Mouse (Mus musculus): ENCODE data around the gene Gins1. TPM values are rescaled to one million over a fixed set of nuclear protein-coding genes. Genes with fewer than 3 reads are reported as not detected.

Gins1 gene
- polyA plus RNA-seq, 1 experiment from 2014 or later = 28.2 TPM

DNA sequence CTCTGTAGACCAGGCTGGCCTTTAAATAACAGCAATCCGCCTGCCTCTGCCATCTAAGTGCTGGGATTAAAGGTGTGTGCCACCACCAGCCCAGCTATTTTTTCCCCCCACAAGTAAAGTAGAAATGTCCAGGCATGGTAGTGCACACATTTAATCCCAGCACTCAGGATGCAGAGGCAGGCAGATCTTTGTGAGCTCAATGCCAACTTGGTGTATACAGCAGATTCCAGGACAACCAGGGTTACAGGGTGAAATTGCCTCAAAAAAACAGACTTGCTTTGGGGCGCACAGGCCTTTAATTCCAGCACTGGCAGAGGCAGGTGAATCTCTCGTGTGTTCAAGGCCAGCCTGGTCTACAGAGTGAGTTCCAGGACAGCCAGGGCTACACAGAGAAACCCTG is 17.8 kb downstream of the Gins1 start:
- H3K27ac ChIP-seq (replicated peaks in 1 of 2; ENCODE audit: control insufficient read depth in 1 of 2, insufficient read depth in 1 of 2, low read depth in 2 of 2, low read length in 2 of 2) = no peak overlapping the region
- H3K4me1 ChIP-seq (ENCODE audit: control insufficient read depth in 2 of 2, insufficient read depth in 2 of 2, low read length in 2 of 2) = peaks cover 3 to 7% of the 10 kb centered on the region in 2 experiments; a peak in 3 of 4 replicates
- no peaks in the 10 kb centered on the region for H3K27me3 ChIP-seq (ENCODE audit: control insufficient read depth, insufficient read depth, low read length)
- 89% methylated on average over 3 of the region's 3 CpGs for WGBS
- no peak overlapping the region for H3K9ac ChIP-seq (ENCODE audit: low read length)
- H3K36me3 ChIP-seq (ENCODE audit: control insufficient read depth, insufficient read depth, low read length) = peaks cover 28% of the 10 kb centered on the region; the same call in 1 of the 2 replicates
- no peak overlapping the region for H3K4me2 ChIP-seq (ENCODE audit: low read length)
- no peaks in the 10 kb centered on the region for H3K9me3 ChIP-seq (ENCODE audit: control insufficient read depth, low read length)
- ATAC-seq (ENCODE audit: insufficient number of reproducible peaks, insufficient read depth, low FRiP score, low read depth) = no peak
- no peak overlapping the region for H3K4me3 ChIP-seq (ENCODE audit: control insufficient read depth in 1 of 2, insufficient read depth in 1 of 2, low read depth in 1 of 2, low read length in 2 of 2)

DNA sequence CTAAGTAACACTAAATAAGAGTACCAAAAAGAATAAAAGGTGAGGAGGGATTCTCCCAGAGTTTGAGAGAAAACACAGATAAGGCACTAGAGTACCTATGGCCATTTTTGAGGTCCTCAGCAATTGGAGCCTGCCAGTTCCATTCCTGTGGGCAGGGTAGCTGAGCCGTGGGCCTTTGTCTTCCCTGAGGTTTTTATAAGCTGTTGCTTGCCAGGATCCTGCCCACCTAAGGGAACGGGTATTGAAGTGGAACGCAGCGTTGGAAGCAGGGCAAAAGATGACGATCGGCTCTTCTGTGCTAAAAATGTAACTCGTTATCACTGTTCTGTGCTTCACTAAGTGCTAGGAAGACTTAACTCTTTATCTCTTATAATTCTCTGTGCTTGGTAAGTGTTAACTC is 18.3 kb downstream of the Gins1 start:
- Histone ChIP-seq H3K27me3 (ENCODE audit: control insufficient read depth, insufficient read depth, low read length) (no peaks in the 10 kb centered on the region), H3K9ac (ENCODE audit: low read length) (no peak overlapping the region), H3K4me1 (ENCODE audit: control insufficient read depth in 2 of 2, insufficient read depth in 2 of 2, low read length in 2 of 2) (peaks cover 3 to 7% of the 10 kb centered on the region in 2 experiments; a peak in 3 of 4 replicates), H3K4me2 (ENCODE audit: low read length) (no peak overlapping the region), H3K27ac (replicated peaks in 1 of 2; ENCODE audit: control insufficient read depth in 1 of 2, insufficient read depth in 1 of 2, low read depth in 2 of 2, low read length in 2 of 2) (no peak overlapping the region), H3K9me3 (ENCODE audit: control insufficient read depth, low read length) (no peaks in the 10 kb centered on the region), H3K36me3 (ENCODE audit: control insufficient read depth, insufficient read depth, low read length) (peaks cover 26% of the 10 kb centered on the region; the same call in 1 of the 2 replicates), H3K4me3 (ENCODE audit: control insufficient read depth in 1 of 2, insufficient read depth in 1 of 2, low read depth in 1 of 2, low read length in 2 of 2) (no peak overlapping the region)
- 45% methylated on average over 7 of the region's 7 CpGs for WGBS
- ATAC-seq (ENCODE audit: insufficient number of reproducible peaks, insufficient read depth, low FRiP score, low read depth) = no peak

DNA sequence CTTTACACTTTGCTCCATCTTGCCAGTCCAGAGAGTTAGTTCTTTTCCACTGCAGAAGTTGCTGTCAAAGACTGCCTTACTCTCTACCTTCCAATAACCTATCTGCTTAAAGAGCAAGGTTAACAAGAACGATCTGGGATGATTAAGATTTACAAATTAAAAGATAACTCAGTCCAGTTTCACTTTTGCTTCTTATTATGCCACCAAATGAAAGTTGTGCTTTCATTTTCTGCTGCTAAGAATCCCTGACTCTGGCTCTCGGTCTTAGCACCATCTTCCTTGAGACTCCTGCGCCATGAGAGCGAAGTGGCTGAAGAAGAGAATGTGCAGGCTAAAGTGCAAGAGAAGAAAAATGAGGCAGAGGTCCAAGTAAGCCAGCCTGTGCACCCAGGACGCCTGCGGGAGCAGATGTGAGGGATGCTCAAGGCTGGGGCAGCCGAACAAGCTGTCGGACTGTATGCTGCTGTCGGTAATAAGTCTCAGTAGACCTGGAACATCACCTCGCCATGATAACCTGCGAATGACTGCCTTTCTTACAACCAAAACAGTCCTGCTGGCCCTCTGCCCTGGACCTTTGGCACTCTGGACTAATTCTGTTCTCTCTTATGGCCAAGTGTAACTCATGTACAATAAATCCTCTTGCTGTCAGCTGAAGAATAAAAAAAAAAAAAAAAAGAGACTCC is 22.0 kb downstream of the Gins1 start:
- ATAC-seq (ENCODE audit: insufficient number of reproducible peaks, insufficient read depth, low FRiP score, low read depth) = no peak
- no peak overlapping the region for H3K4me3 ChIP-seq (ENCODE audit: control insufficient read depth in 1 of 2, insufficient read depth in 1 of 2, low read depth in 1 of 2, low read length in 2 of 2)
- no peaks in the 10 kb centered on the region for H3K27me3 ChIP-seq (ENCODE audit: control insufficient read depth, insufficient read depth, low read length)
- H3K4me2 ChIP-seq (ENCODE audit: low read length) = no peak overlapping the region
- H3K27ac ChIP-seq (replicated peaks in 1 of 2; ENCODE audit: control insufficient read depth in 1 of 2, insufficient read depth in 1 of 2, low read depth in 2 of 2, low read length in 2 of 2) = no peak overlapping the region
- H3K9ac ChIP-seq (ENCODE audit: low read length) = no peak overlapping the region
- no peaks in the 10 kb centered on the region for H3K9me3 ChIP-seq (ENCODE audit: control insufficient read depth, low read length)
- 93% methylated on average over 11 of the region's 11 CpGs for WGBS
- peaks cover 33% of the 10 kb centered on the region; the same call in 1 of the 2 replicates for H3K36me3 ChIP-seq (ENCODE audit: control insufficient read depth, insufficient read depth, low read length)
- peaks cover 3 to 7% of the 10 kb centered on the region in 2 experiments; a peak in 3 of 4 replicates for H3K4me1 ChIP-seq (ENCODE audit: control insufficient read depth in 2 of 2, insufficient read depth in 2 of 2, low read length in 2 of 2)

DNA sequence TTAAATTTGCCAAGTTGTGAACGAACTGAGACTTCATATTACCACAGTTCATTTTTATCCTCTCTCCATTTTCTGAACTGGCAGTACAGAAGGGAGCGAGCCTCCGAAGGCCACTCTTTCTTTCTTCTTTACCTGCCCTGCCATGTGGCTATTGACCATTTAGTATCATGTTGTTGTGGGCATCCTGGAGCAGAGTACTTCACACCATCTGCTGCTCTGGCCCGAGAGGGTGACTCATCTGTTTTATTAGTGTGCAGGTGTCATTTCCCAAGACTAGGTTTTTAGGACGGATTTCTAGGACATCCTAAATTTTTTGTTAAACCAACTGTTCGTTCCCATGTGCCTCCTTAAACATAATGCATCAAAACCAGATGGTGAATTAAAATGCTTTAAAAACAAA is 24.0 kb downstream of the Gins1 start:
- no peak for ATAC-seq (ENCODE audit: insufficient number of reproducible peaks, insufficient read depth, low FRiP score, low read depth)
- H3K4me1 ChIP-seq (ENCODE audit: control insufficient read depth in 2 of 2, insufficient read depth in 2 of 2, low read length in 2 of 2) = no peaks in the 10 kb centered on the region
- H3K36me3 ChIP-seq (ENCODE audit: control insufficient read depth, insufficient read depth, low read length) = peaks cover 36% of the 10 kb centered on the region; the same call in 1 of the 2 replicates
- H3K27ac ChIP-seq (replicated peaks in 1 of 2; ENCODE audit: control insufficient read depth in 1 of 2, insufficient read depth in 1 of 2, low read depth in 2 of 2, low read length in 2 of 2) = no peak overlapping the region
- no peaks in the 10 kb centered on the region for H3K27me3 ChIP-seq (ENCODE audit: control insufficient read depth, insufficient read depth, low read length)
- H3K4me2 ChIP-seq (ENCODE audit: low read length) = no peak overlapping the region
- no peak overlapping the region for H3K4me3 ChIP-seq (ENCODE audit: control insufficient read depth in 1 of 2, insufficient read depth in 1 of 2, low read depth in 1 of 2, low read length in 2 of 2)
- H3K9me3 ChIP-seq (ENCODE audit: control insufficient read depth, low read length) = no peaks in the 10 kb centered on the region
- no peak overlapping the region for H3K9ac ChIP-seq (ENCODE audit: low read length)
- whole genome bisulfite sequencing = 87% methylated on average over 6 of the region's 6 CpGs

DNA sequence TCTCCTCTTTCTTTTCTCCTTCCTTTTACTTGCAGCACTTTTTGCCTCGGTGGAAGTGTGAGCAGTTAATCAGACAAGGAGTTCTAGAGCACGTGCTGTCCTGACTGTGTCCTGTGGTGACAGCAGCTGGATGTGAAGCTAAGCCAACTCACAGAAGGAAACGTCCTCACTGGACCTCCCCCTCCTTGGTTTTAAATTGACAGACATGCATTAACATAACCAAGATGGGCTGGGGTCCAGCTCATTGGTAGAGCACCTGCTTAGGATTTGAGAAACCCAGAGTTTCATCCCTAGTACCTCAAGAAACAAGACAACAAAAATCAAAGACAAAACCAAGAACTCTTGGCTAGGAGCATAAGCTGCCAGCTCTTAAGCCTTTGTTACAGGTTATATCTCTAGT is 25.6 kb downstream of the Gins1 start:
- peaks cover 48% of the 10 kb centered on the region for H3K36me3 ChIP-seq (ENCODE audit: control insufficient read depth, insufficient read depth, low read length)
- ATAC-seq (ENCODE audit: insufficient number of reproducible peaks, insufficient read depth, low FRiP score, low read depth) = no peak
- WGBS = 40% methylated on average over 3 of the region's 3 CpGs

DNA sequence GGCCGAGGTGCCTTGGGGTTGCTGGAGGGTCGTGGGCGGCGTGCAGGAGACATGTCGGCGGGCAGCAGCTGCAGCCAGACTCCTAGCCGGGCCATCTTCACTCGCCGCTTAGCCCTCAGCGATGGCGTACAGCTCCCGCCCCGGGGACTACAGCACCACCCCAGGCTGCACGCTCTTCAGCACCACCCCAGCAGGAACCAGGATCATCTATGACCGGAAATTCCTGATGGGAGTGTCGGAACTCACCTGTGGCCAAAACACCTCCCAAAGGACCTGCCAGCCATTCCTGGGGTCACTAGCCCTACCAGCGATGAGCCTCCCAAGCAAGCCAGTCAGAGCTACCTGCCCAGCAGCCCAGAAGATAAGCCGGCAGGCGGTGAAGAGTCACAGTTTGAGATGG is 28.3 kb downstream of the Gins1 start:
- H3K27ac ChIP-seq (replicated peaks in 1 of 2; ENCODE audit: control insufficient read depth in 1 of 2, insufficient read depth in 1 of 2, low read depth in 2 of 2, low read length in 2 of 2) = no peak overlapping the region
- H3K27me3 ChIP-seq (ENCODE audit: control insufficient read depth, insufficient read depth, low read length) = no peaks in the 10 kb centered on the region
- WGBS = 81% methylated on average over 19 of the region's 19 CpGs
- no peak overlapping the region for H3K4me2 ChIP-seq (ENCODE audit: low read length)
- ATAC-seq (ENCODE audit: insufficient number of reproducible peaks, insufficient read depth, low FRiP score, low read depth) = no peak
- no peaks in the 10 kb centered on the region for H3K4me1 ChIP-seq (ENCODE audit: control insufficient read depth in 2 of 2, insufficient read depth in 2 of 2, low read length in 2 of 2)
- H3K9me3 ChIP-seq (ENCODE audit: control insufficient read depth, low read length) = no peaks in the 10 kb centered on the region
- peaks cover 39% of the 10 kb centered on the region for H3K36me3 ChIP-seq (ENCODE audit: control insufficient read depth, insufficient read depth, low read length)
- no peak overlapping the region for H3K4me3 ChIP-seq (ENCODE audit: control insufficient read depth in 1 of 2, insufficient read depth in 1 of 2, low read depth in 1 of 2, low read length in 2 of 2)
- no peak overlapping the region for H3K9ac ChIP-seq (ENCODE audit: low read length)

More for the DNA sequence above, 25.6 kb downstream of the Gins1 start:
- no peaks in the 10 kb centered on the region for H3K27me3 ChIP-seq (ENCODE audit: control insufficient read depth, insufficient read depth, low read length)
- no peak overlapping the region for H3K9ac ChIP-seq (ENCODE audit: low read length)
- H3K4me3 ChIP-seq (ENCODE audit: control insufficient read depth in 1 of 2, insufficient read depth in 1 of 2, low read depth in 1 of 2, low read length in 2 of 2) = no peak overlapping the region
- no peaks in the 10 kb centered on the region for H3K9me3 ChIP-seq (ENCODE audit: control insufficient read depth, low read length)
- no peaks in the 10 kb centered on the region for H3K4me1 ChIP-seq (ENCODE audit: control insufficient read depth in 2 of 2, insufficient read depth in 2 of 2, low read length in 2 of 2)
- H3K4me2 ChIP-seq (ENCODE audit: low read length) = no peak overlapping the region
- H3K27ac ChIP-seq (replicated peaks in 1 of 2; ENCODE audit: control insufficient read depth in 1 of 2, insufficient read depth in 1 of 2, low read depth in 2 of 2, low read length in 2 of 2) = no peak overlapping the region

DNA sequence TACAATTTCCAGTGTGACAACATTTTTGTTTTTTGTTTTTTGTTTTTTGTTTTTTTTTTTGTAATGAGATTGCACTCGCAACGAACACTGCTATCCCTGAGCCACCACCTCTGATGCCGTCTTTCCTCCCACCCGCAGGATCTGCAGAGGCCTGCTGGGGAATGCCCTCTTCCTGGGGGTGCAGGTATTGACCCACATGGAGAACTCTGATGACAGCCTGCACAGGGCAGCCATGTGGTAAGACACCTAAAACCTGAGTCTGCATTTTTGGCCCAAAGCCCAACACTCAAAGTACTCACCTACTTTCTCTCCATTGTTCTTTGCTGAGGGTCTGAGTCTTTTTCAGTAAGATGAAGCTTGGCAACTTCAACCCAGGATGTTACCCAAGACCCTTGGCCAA is 29.5 kb downstream of the Gins1 start:
- peaks cover 34% of the 10 kb centered on the region for H3K36me3 ChIP-seq (ENCODE audit: control insufficient read depth, insufficient read depth, low read length)
- no peak overlapping the region for H3K9ac ChIP-seq (ENCODE audit: low read length)
- no peaks in the 10 kb centered on the region for H3K27me3 ChIP-seq (ENCODE audit: control insufficient read depth, insufficient read depth, low read length)
- no peak overlapping the region for H3K4me2 ChIP-seq (ENCODE audit: low read length)
- 89% methylated on average over 4 of the region's 4 CpGs for WGBS
- no peaks in the 10 kb centered on the region for H3K9me3 ChIP-seq (ENCODE audit: control insufficient read depth, low read length)
- H3K4me3 ChIP-seq (ENCODE audit: control insufficient read depth in 1 of 2, insufficient read depth in 1 of 2, low read depth in 1 of 2, low read length in 2 of 2) = no peak overlapping the region
- no peak for ATAC-seq (ENCODE audit: insufficient number of reproducible peaks, insufficient read depth, low FRiP score, low read depth)
- H3K27ac ChIP-seq (replicated peaks in 1 of 2; ENCODE audit: control insufficient read depth in 1 of 2, insufficient read depth in 1 of 2, low read depth in 2 of 2, low read length in 2 of 2) = no peak overlapping the region
- H3K4me1 ChIP-seq (ENCODE audit: control insufficient read depth in 2 of 2, insufficient read depth in 2 of 2, low read length in 2 of 2) = no peaks in the 10 kb centered on the region

DNA sequence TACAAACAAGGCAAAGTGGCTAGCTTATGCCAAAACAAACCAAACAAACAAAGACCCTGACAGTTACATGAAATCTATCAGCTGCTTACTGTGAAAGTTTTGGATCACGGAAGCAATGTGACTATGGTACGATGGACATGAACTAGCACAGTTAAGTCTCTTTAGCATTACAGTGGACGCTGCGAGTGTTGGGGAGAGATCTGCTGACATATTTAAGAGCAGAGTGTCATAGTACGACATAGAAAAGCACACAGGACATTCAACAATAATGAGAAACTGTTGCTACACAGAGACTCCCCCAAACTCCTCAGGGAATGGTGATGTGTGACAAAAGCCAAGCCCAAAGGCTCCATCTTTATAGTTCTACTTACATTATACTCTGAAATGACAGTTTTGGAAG is 38.8 kb downstream of the Gins1 start:
- no peak overlapping the region for H3K4me2 ChIP-seq (ENCODE audit: low read length)
- H3K27me3 ChIP-seq (ENCODE audit: control insufficient read depth, insufficient read depth, low read length) = no peaks in the 10 kb centered on the region
- H3K4me3 ChIP-seq (ENCODE audit: control insufficient read depth in 1 of 2, insufficient read depth in 1 of 2, low read depth in 1 of 2, low read length in 2 of 2) = no peak overlapping the region
- 82% methylated on average over 5 of the region's 5 CpGs for WGBS
- H3K36me3 ChIP-seq (ENCODE audit: control insufficient read depth, insufficient read depth, low read length) = peaks cover 9% of the 10 kb centered on the region
- no peak overlapping the region for H3K27ac ChIP-seq (replicated peaks in 1 of 2; ENCODE audit: control insufficient read depth in 1 of 2, insufficient read depth in 1 of 2, low read depth in 2 of 2, low read length in 2 of 2)
- no peaks in the 10 kb centered on the region for H3K4me1 ChIP-seq (ENCODE audit: control insufficient read depth in 2 of 2, insufficient read depth in 2 of 2, low read length in 2 of 2)
- no peak for ATAC-seq (ENCODE audit: insufficient number of reproducible peaks, insufficient read depth, low FRiP score, low read depth)
- H3K9ac ChIP-seq (ENCODE audit: low read length) = no peak overlapping the region
- no peaks in the 10 kb centered on the region for H3K9me3 ChIP-seq (ENCODE audit: control insufficient read depth, low read length)

Data from heart, embryonic 14.5 days (tissue).